Mouse (Mus musculus) forebrain, embryonic 11.5 days (tissue): ENCODE results near the gene Tmprss6. TPM values are rescaled to one million over a fixed set of nuclear protein-coding genes. Genes with fewer than 3 reads are reported as not detected.

Source experiments
- ATAC-seq: fragments of 200-750 bp; cut with Nextera tagmentation; replicated peaks from 2 replicates; pipeline ENCODE4 v1.8.0; 2017; ENCODE audit warnings: moderate TSS enrichment; ENCODE audit not compliant: low FRiP score
- DNase-seq: peaks from one replicate; pipeline ENCODE4 v3.0.0-alpha.2; 2017; ENCODE audit warnings: low spot score
- H3K27ac ChIP-seq: fragments of 300-500 bp; sonication (generic); 2 replicates; pipeline ENCODE4 v1.5.1; 2014; ENCODE audit warnings: low read depth, low read length
- H3K27me3 ChIP-seq: fragments of 300-500 bp; sonication (generic); 2 replicates; pipeline ENCODE4 v1.6.1; 2014; ENCODE audit warnings: mild to moderate bottlenecking, low read length, mixed read lengths; ENCODE audit not compliant: control insufficient read depth, insufficient read depth
- H3K36me3 ChIP-seq: fragments of 300-500 bp; sonication (generic); 2 replicates; pipeline ENCODE4 v1.6.1; 2014; ENCODE audit warnings: mild to moderate bottlenecking, low read length, moderate library complexity, mixed read lengths; ENCODE audit not compliant: control insufficient read depth, insufficient read depth
- H3K4me1 ChIP-seq: fragments of 300-500 bp; sonication (generic); replicated peaks from 2 replicates; pipeline ENCODE4 v1.6.1; 2014; ENCODE audit warnings: low read length, mixed read lengths; ENCODE audit not compliant: control insufficient read depth, insufficient read depth
- H3K4me2 ChIP-seq: fragments of 300-500 bp; sonication (generic); 2 replicates; pipeline ENCODE4 v1.6.1; 2014; ENCODE audit warnings: low read depth, mild to moderate bottlenecking, low read length, moderate library complexity, mixed read lengths; ENCODE audit not compliant: severe bottlenecking
- H3K4me3 ChIP-seq: fragments of 300-500 bp; sonication (generic); 2 replicates; pipeline ENCODE4 v1.5.1; 2014; ENCODE audit warnings: low read depth, low read length
- H3K9ac ChIP-seq: fragments of 300-500 bp; sonication (generic); 2 replicates; pipeline ENCODE4 v1.6.1; 2014; ENCODE audit warnings: low read length
- H3K9me3 ChIP-seq: fragments of 300-500 bp; sonication (generic); 2 replicates; pipeline ENCODE4 v1.6.1; 2016; ENCODE audit warnings: low read length, mixed read lengths; ENCODE audit not compliant: control insufficient read depth
- WGBS: fragments of 180-500 bp; shearing (Covaris S2); extraction: QIAGEN DNeasy Blood & Tissue Kit; methylation state at CpG from one replicate; pipeline ENCODE4 v1.1.7; 2014; 5-methylcytosine and 5-hydroxymethylcytosine counted together
- polyA plus RNA-seq: library from polyadenylated mRNA; unstranded; fragments of >200 nt; fragmentation: Nextera tagmentation; extraction: Ambion mirVana; gene quantifications from 2 replicates; pipeline ENCODE4 v1.2.1, GENCODE M21; 2014

Gene Tmprss6
- polyA plus RNA-seq = 0.31 and 0.79 TPM in 2 replicates

DNA sequence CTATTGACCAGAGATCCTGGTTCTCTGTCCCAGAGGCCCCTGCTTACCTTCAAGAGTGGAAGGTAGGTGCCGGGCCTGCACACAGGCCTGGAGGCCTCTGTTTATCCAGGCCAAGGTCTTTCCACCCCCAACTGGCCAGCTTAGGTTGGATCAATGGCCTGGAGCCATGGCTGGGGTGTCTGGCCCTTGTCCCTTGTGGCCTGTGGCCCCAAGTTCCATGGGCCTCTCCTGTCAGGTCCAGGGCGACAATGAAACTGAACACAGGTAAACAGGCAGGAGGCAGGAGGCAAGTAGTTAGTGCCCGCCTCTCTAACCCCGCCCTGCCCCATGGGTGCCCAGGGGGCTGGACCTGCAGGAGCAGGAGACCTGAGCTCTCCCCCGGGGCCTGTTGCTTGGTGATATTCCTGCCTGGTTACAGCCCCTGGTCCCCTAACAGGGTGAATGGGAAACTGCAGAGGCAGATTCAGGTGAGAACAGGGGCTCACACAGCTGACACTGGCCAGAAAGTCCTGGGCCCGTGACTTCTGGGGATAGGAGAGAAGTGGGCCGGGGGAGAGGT, at the start of gene Tmprss6:
Gene Tmprss6, minus strand, starts transcription at position 256 of the 559 bp plus-strand sequence.
- Histone ChIP-seq H3K36me3 (no peaks in the 10 kb centered on the region), H3K27ac (no peak within 1 kb of the TSS), H3K4me1 (no peaks in the 10 kb centered on the region), H3K27me3 (no peaks in the 10 kb centered on the region), H3K4me3 (no peak within 1 kb of the TSS), H3K9me3 (no peaks in the 10 kb centered on the region), H3K9ac (no peak within 1 kb of the TSS), H3K4me2 (no peak within 1 kb of the TSS)
- DNase-seq (no peak), ATAC-seq (no peak)
- 76% methylated on average over 7 of the region's 7 CpGs for WGBS

DNA sequence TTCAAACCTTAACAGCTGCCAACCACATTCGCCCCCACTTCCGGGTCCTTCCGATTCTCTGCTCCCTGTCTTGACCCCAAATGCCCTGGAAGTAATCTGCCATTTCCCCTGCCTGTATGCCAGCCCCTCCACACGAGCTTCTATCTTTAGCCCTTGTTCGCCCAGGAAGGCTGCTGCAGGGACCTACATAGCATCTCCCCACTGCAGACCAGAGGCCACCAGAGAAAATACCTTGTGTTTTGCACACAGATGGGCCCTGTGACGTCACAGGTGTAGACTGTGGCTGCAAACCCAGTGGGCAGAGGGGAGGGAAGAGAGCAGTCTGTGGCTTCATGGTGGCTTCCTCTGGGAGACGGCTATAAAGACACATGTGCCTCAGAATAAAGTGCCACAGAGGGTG, 49.8 kb upstream of the Tmprss6 start:
- H3K4me1 ChIP-seq = no peaks in the 10 kb centered on the region
- H3K27me3 ChIP-seq = no peaks in the 10 kb centered on the region
- H3K27ac ChIP-seq = no peak overlapping the region
- no peak for DNase-seq
- no peak for ATAC-seq
- no peak overlapping the region for H3K4me3 ChIP-seq
- no peaks in the 10 kb centered on the region for H3K9me3 ChIP-seq
- H3K9ac ChIP-seq = no peak overlapping the region
- WGBS = 72% methylated on average over 7 of the region's 7 CpGs
- no peak overlapping the region for H3K4me2 ChIP-seq
- no peaks in the 10 kb centered on the region for H3K36me3 ChIP-seq

GRCm38 (mm10) chr15:78515759-78516158, 47.3 kb upstream of the Tmprss6 start:
- Histone ChIP-seq H3K27ac (no peak overlapping the region), H3K4me3 (no peak overlapping the region), H3K9me3 (no peaks in the 10 kb centered on the region), H3K9ac (no peak overlapping the region), H3K36me3 (no peaks in the 10 kb centered on the region), H3K4me2 (no peak overlapping the region), H3K27me3 (no peaks in the 10 kb centered on the region), H3K4me1 (no peaks in the 10 kb centered on the region)
- ATAC-seq = no peak
- WGBS = 89% methylated on average over 6 of the region's 6 CpGs
- no peak for DNase-seq

GRCm38 (mm10) chr15:78514393-78515146, 46.1 kb upstream of the Tmprss6 start:
- no peak overlapping the region for H3K4me3 ChIP-seq
- H3K27me3 ChIP-seq = no peaks in the 10 kb centered on the region
- no peaks in the 10 kb centered on the region for H3K9me3 ChIP-seq
- no peaks in the 10 kb centered on the region for H3K36me3 ChIP-seq
- no peak overlapping the region for H3K4me2 ChIP-seq
- 0 out of 2 replicates have a peak, but pooled peaks have one; percentile 21 for ATAC-seq
- H3K9ac ChIP-seq = no peak overlapping the region
- H3K4me1 ChIP-seq = peaks cover 4% of the 10 kb centered on the region; the same call in 1 of the 2 replicates
- H3K27ac ChIP-seq = no peak overlapping the region
- WGBS = 29% methylated on average over 7 of the region's 7 CpGs
- peak; percentile 85 for DNase-seq

DNA sequence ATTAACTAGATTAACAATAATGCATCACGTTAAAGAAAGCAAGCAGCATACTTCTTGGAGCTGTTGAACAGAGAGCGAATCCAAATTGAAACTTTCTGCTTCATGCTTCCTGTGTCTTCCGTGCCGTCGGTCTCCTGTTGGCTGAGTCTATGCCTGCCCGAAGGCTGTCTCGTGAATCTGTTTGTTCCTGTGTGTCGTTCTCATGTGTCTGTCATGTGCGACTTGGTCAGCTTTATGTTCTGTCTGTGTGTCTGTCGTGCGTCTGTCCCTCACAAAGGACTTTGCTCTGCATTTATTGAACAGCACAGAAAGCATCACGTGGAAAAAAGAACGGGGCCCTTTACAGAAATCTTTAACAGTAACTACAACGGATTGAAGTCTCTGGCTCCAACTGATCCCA, 44.6 kb upstream of the Tmprss6 start:
- no peak overlapping the region for H3K4me3 ChIP-seq
- DNase-seq = no peak
- no peaks in the 10 kb centered on the region for H3K9me3 ChIP-seq
- H3K36me3 ChIP-seq = no peaks in the 10 kb centered on the region
- no peak overlapping the region for H3K4me2 ChIP-seq
- no peak overlapping the region for H3K27ac ChIP-seq
- 89% methylated on average over 14 of the region's 14 CpGs for WGBS
- no peak for ATAC-seq
- no peak overlapping the region for H3K9ac ChIP-seq
- no peaks in the 10 kb centered on the region for H3K27me3 ChIP-seq
- H3K4me1 ChIP-seq = peaks cover 4% of the 10 kb centered on the region; the same call in 1 of the 2 replicates

GRCm38 (mm10) chr15:78511951-78512350, 43.5 kb upstream of the Tmprss6 start:
- Histone ChIP-seq H3K36me3 (no peaks in the 10 kb centered on the region), H3K4me2 (no peak overlapping the region), H3K27me3 (no peaks in the 10 kb centered on the region), H3K4me3 (no peak overlapping the region), H3K4me1 (peaks cover 4% of the 10 kb centered on the region; the same call in 1 of the 2 replicates), H3K9ac (no peak overlapping the region), H3K27ac (no peak overlapping the region), H3K9me3 (no peaks in the 10 kb centered on the region)
- DNase-seq (no peak), ATAC-seq (no peak)
- WGBS = 76% methylated on average over 7 of the region's 7 CpGs

GRCm38 (mm10) chr15:78510736-78511135, 42.3 kb upstream of the Tmprss6 start:
- H3K27me3 ChIP-seq = no peaks in the 10 kb centered on the region
- no peak overlapping the region for H3K27ac ChIP-seq
- no peak overlapping the region for H3K9ac ChIP-seq
- no peaks in the 10 kb centered on the region for H3K36me3 ChIP-seq
- H3K9me3 ChIP-seq = no peaks in the 10 kb centered on the region
- no peak overlapping the region for H3K4me2 ChIP-seq
- WGBS = 93% methylated on average over 6 of the region's 6 CpGs
- ATAC-seq (no peak), DNase-seq (no peak)
- H3K4me3 ChIP-seq = no peak overlapping the region
- H3K4me1 ChIP-seq = peaks cover 4% of the 10 kb centered on the region; the same call in 1 of the 2 replicates

DNA sequence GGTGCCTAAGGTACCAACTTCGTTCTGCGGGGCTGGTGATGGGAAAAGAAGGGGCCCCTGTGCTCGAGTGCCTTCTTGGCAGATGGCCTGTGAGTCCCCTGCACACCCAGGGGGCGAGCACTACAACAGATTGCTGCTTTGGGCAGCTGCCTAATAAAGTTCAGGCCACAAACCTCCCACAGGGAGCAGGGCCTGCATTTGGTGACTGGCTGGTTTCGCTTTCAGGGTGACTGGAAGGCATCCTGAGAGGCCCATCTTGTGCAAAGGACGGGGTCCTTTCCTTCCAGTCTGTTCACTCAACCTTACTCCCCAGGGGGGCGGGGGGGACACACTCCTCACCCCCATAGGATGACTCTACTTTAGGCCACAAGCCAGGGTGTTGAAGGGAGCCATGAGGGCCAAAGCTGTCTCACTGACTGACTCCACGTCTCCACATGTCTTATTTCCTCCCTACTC, 41.7 kb upstream of the Tmprss6 start:
- Histone ChIP-seq H3K4me3 (no peak overlapping the region), H3K27me3 (no peaks in the 10 kb centered on the region), H3K9ac (peak overlapping the region; percentile 35; the same call in 1 of the 2 replicates), H3K27ac (no peak overlapping the region), H3K4me2 (no peak overlapping the region), H3K9me3 (no peaks in the 10 kb centered on the region), H3K36me3 (no peaks in the 10 kb centered on the region), H3K4me1 (peaks cover 4% of the 10 kb centered on the region; the same call in 1 of the 2 replicates)
- 69% methylated on average over 8 of the region's 8 CpGs for WGBS
- ATAC-seq = no peak
- DNase-seq = no peak
